Mouse (Mus musculus) ES-E14 (cell line): Measurements from ENCODE around the gene Jmjd4. TPM values are rescaled to one million over a fixed set of nuclear protein-coding genes. Genes with fewer than 3 reads are reported as not detected.

Source experiments
- DNase-seq: peaks from one replicate; pipeline ENCODE4 v3.0.0-alpha.2; 2013; ENCODE audit warnings: low read depth, low spot score
- H3K27ac ChIP-seq: 2 replicates; pipeline ENCODE4 v1.5.1; 2012; ENCODE audit warnings: low read depth, mild to moderate bottlenecking, low read length, moderate library complexity, mixed read lengths; ENCODE audit not compliant: poor library complexity, insufficient read depth, severe bottlenecking
- H3K36me3 ChIP-seq: 2 replicates; pipeline ENCODE4 v1.6.1; 2012; ENCODE audit warnings: mild to moderate bottlenecking, low read length, moderate library complexity, mixed read lengths; ENCODE audit not compliant: control insufficient read depth, poor library complexity, insufficient read depth, severe bottlenecking
- H3K4me1 ChIP-seq, 2 experiments: fragments of 150-350 bp in 1 of 2; sonication (generic) in 1 of 2; 2 replicates each; pipeline ENCODE4 v1.6.1; 2012; ENCODE audit warnings: low read length in 2 of 2, mild to moderate bottlenecking in 1 of 2, mixed read lengths in 1 of 2; ENCODE audit not compliant: control insufficient read depth in 2 of 2, insufficient read depth in 2 of 2, poor library complexity in 1 of 2
- H3K4me3 ChIP-seq, 2 experiments: fragments of 150-350 bp in 1 of 2; sonication (generic) in 1 of 2; 2 replicates each; pipeline ENCODE4 v1.5.1; 2012; ENCODE audit warnings: low read length in 2 of 2, low read depth in 1 of 2, mild to moderate bottlenecking in 1 of 2, mixed read lengths in 1 of 2; ENCODE audit not compliant: insufficient read depth in 1 of 2, poor library complexity in 1 of 2, severe bottlenecking in 1 of 2
- H3K9ac ChIP-seq: 2 replicates; pipeline ENCODE4 v1.6.1; 2012; ENCODE audit warnings: low read depth, mild to moderate bottlenecking, low read length, mixed read lengths; ENCODE audit not compliant: poor library complexity, insufficient read depth, severe bottlenecking
- H3K9me3 ChIP-seq: fragments of 150-350 bp; sonication (generic); 2 replicates; pipeline ENCODE4 v1.6.1; 2012; ENCODE audit warnings: low read depth, mild to moderate bottlenecking, low read length; ENCODE audit not compliant: control insufficient read depth, insufficient read depth
- CHD2 ChIP-seq: IDR thresholded peaks from 2 replicates; pipeline ENCODE4 v1.6.1; 2014; ENCODE audit warnings: mild to moderate bottlenecking, low read depth, low read length, inconsistent platforms
- HCFC1 ChIP-seq: IDR thresholded peaks from 2 replicates; pipeline ENCODE4 v1.6.1; 2012; ENCODE audit warnings: low read length, inconsistent platforms, borderline replicate concordance; ENCODE audit not compliant: insufficient read depth
- MAFK ChIP-seq: IDR thresholded peaks from 2 replicates; pipeline ENCODE4 v1.6.1; 2014; ENCODE audit warnings: mild to moderate bottlenecking, low read depth, low read length, inconsistent platforms; ENCODE audit not compliant: insufficient read depth
- ZC3H11A ChIP-seq: IDR thresholded peaks from 2 replicates; pipeline ENCODE4 v1.6.1; 2012; ENCODE audit warnings: low read depth, mild to moderate bottlenecking, inconsistent platforms, low read length, borderline replicate concordance
- ZNF384 ChIP-seq: IDR thresholded peaks from 2 replicates; pipeline ENCODE4 v1.6.1; 2012; ENCODE audit warnings: low read depth, low read length, inconsistent platforms
- in situ Hi-C, 2 experiments: fragments of 600-800 bp; cut with MboI; formaldehyde crosslinking; loops; one replicate each; pipeline ENCODE4 v1.15.1; 2025; ENCODE audit warnings: low sequenced_read_pairs in 2 of 2, inconsistent platforms in 1 of 2; ENCODE audit not compliant: unreplicated experiment in 2 of 2
- total RNA-seq: library from RNA; depleted of rRNA; stranded (reverse); fragments of 300-350 nt; gene quantifications from 2 replicates; pipeline ENCODE4 v1.2.3, GENCODE M21; 2012; rRNA removed

The Jmjd4 gene
- total RNA-seq, 1 experiment = 14.7 TPM

- H3K27ac ChIP-seq = peak overlapping the region; percentile 91
- in situ Hi-C loops = no loop called here
- peak; percentile 71 for DNase-seq
- peak overlapping the region; percentile 88 to 95 for H3K4me3 ChIP-seq
- no peaks in the 10 kb centered on the region for H3K9me3 ChIP-seq
- H3K36me3 ChIP-seq = peaks cover 39% of the 10 kb centered on the region
- TF ChIP-seq ZNF384 (no peak), HCFC1 (peak; percentile 51; the same call in 1 of the 2 replicates), MAFK (no peak), ZC3H11A (no peak)
- peaks cover 2 to 13% of the 10 kb centered on the region in 2 experiments; a peak in 2 of 4 replicates for H3K4me1 ChIP-seq
- peak overlapping the region; percentile 92 for H3K9ac ChIP-seq
These were observed 56.2 kb downstream of the Jmjd4 start for GRCm38 (mm10) chr11:59505839-59506712.

GRCm38 (mm10) chr11:59506713-59507074, 56.8 kb downstream of the Jmjd4 start:
- TF ChIP-seq HCFC1 = no peak
- no peak for TF ChIP-seq CHD2
- TF ChIP-seq MAFK = no peak
- no peak for TF ChIP-seq ZC3H11A
- no peak for TF ChIP-seq ZNF384
- in situ Hi-C loops = no loop called here
- Histone ChIP-seq H3K9me3 (no peaks in the 10 kb centered on the region), H3K27ac (peak overlapping the region; percentile 70), H3K4me1 (peaks cover 2 to 13% of the 10 kb centered on the region in 2 experiments; a peak in 2 of 4 replicates), H3K4me3 (peak overlapping the region; percentile 88 to 95), H3K36me3 (peaks cover 34% of the 10 kb centered on the region), H3K9ac (peak overlapping the region; percentile 92)
- DNase-seq = no peak

Other genes starting within 250 kb of the Jmjd4 start
- gene Mrpl55, start 247.6 kb upstream of the Jmjd4 start, total RNA-seq = 66.4 TPM in 2 replicates
- gene 2310033P09Rik, start 241.7 kb upstream of the Jmjd4 start, total RNA-seq = 14.4 and 15.5 TPM in 2 replicates
- gene Arf1, start 221.8 kb upstream of the Jmjd4 start, total RNA-seq = 277 and 347 TPM in 2 replicates
- gene Wnt3a, start 159.3 kb upstream of the Jmjd4 start, total RNA-seq = 0.85 and 1.8 TPM in 2 replicates
- gene Wnt9a, start 143.1 kb upstream of the Jmjd4 start, total RNA-seq = 3.0 and 5.8 TPM in 2 replicates
- 0.53 and 1.5 TPM in 2 replicates for gene Prss38, start 74.4 kb upstream of the Jmjd4 start, total RNA-seq
- 44.3 and 60.5 TPM in 2 replicates for gene Snap47, start 1.1 kb downstream of the Jmjd4 start, total RNA-seq
- gene Zfp867, start 22.4 kb downstream of the Jmjd4 start, total RNA-seq = 4.8 and 5.9 TPM in 2 replicates
- gene Zkscan17, start 76.7 kb downstream of the Jmjd4 start, total RNA-seq = 22.5 and 22.6 TPM in 2 replicates
- 0.09 and 0.21 TPM in 2 replicates for gene Nlrp3, start 91.5 kb downstream of the Jmjd4 start, total RNA-seq
- not detected in 2 replicates for gene Olfr222, start 126.2 kb downstream of the Jmjd4 start, total RNA-seq
- gene Olfr223, start 143.2 kb downstream of the Jmjd4 start, total RNA-seq = not detected in 2 replicates
- 112 and 138 TPM in 2 replicates for gene Mprip, start 211.3 kb downstream of the Jmjd4 start, total RNA-seq